Mouse (Mus musculus): ENCODE results near the gene Ppia.
A peak's percentile ranks its signal among the peaks of the same experiment; 100 is the strongest.
"Not testable (repeated sequence)": the region's sequence is repeated elsewhere in the genome, so short reads cannot be mapped to it uniquely, and the experiment has no call there.

Ppia gene

DNA sequence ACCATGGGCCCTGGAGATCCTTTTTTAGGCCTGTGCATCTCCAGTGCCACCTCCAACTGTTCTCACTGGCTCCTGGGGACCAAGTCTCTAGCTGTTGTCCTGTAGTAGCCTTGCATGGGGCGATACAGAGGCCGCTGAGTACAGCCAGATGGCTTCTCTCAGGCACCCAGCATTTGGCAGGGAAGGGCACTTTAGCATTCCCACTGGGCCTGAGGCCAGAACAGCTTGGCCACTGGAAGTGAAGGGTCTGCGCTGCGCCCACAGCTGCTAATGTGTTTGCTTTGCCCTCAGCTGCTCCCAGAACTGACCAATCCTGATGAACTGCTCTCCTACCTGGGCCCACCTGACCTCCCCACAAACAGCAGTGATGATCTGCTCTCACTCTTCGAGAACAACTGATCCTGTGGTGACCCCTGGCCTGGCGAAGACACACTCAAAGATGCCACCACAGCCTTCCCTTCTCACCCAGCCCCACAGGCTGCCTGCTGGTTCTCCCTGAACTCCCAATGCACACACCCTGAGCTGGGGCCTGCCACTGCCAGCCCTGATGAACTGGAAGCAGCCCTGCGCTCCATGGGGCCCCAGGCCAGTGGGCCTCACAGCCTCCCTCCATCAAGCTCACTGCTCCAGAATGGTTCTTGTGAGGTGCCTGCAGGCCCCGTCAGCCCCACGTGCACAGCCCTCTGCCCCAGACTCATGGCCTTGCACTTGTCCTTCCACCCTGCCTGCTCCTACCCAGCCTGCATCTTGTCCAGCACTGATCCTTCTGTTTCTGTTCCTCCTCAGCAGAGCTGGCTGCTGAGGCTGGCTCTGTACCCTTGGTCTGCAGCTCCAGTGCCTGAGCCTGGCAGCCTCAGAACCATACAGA, 10.3 kb upstream of the Ppia start:
- no peak for DNase-seq (ENCODE audit: low read depth)

- DNase-seq (ENCODE audit: low read depth), result no peak
These were observed 9.6 kb upstream of the Ppia start for GRCm38 (mm10) chr11:6405591-6406081.

DNA sequence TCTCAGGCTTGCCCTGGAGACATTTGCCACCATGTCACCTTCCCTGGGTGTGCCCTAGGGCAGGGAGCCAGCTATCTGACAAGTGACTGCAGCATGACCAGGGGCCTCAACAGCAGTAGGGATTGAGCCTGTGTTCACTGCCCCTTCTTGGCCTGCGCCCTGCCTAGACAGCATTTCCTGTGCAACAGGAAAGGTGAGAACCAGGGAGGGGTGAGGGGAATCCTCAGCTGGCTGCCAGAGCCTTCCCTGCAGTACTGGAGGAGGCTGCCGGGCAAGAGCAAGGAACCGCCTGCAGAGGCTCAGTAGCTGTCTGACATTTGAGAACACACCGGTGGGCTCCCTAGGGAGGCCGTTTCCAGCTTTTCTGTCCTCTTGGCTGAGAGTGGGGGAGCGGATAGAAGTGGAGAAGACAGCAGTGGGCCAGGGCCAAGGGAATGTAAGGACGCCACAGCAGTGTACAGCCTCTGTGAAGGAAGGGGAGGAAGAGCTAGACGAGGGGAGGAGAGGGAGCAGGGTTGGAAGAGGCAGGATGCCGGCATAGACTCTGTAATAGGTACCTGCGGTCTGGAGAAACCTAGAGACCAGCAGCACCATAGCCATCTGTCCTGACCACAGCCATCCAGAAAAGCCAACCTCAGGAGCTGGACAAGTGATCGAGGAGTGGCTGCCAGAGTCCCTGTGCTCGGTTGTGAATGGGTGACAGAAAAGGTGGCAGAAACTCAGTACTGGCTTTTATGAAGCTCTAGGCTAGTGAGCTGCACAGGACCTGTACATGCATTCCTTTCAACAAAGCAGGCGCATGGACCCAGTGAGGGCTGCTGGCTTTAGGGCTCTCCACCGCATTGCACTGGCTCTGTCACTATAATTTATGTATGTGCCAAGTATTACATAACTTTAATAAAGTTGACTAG, 8.7 kb upstream of the Ppia start:
- no peak for DNase-seq (ENCODE audit: low read depth)

DNA sequence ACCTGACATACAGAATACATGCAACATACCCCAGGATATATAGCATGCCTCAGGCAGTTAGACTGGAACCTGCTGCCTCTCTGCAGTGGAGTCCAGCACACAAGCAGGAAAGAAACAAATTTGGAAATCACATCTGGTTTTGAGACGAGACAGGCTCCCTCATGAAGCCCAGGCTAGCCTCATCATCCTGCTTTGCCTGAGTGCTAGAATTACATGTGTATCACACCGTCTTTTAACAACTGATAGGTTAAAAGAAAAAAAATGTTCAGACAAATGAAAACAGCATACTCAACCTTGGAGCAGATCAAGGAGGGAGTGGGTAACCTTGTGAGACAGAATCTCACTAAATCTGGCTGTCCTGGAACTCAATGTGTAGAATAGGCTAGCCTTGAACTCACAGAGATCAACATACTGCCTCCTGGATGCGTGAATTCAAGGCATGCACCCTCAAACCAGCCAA, 8.1 kb upstream of the Ppia start:
- DNase-seq (ENCODE audit: low read depth), result no peak

DNA sequence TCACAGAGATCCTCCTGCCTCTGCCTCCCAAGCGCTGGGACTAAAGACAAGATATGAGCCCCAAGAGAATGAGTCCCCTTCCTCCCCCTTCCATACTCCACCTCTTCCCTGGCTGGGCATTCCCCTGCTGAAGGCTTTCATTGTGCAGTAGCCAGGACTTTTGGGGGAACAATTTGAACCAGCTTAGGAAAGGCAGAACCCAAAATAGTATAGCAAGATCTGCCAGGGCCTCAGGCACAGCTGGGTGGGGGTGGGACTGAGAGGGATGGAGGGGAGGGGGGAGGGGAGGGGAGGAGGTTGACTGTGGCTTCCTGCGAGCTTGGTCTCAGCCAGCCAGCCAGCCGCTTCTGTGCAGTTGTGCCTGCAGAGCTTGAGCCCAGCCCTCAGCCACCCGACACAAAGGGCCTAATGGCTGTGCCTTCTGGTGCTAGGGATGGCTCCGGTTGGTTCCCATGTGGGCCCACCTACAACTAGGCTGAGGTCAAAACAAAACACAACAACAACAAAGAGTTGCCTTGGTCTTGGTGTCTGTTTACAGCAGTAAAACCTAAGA, 5.1 kb upstream of the Ppia start:
- no peak for DNase-seq (ENCODE audit: low read depth)

DNA sequence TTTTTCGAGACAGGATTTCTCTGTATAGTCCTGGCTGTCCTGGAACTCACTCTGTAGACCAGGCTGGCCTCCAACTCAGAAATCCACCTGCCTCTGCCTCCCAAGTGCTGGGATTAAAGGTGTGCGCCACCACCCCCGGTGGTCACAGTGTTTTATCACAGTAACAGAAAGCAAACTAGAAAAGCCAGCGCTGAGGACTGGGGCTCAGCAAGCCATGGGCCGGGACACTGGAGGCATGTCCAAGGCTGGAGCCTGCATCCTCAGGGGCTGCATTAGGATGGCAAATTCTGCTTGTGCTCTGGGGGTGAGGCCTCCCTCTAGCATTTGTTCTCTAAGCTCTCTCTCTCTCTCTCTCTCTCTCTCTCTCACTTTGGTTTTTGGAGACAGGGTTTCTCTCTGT, 4.5 kb upstream of the Ppia start:
- not testable (repeated sequence) for DNase-seq (ENCODE audit: low read depth)

DNA sequence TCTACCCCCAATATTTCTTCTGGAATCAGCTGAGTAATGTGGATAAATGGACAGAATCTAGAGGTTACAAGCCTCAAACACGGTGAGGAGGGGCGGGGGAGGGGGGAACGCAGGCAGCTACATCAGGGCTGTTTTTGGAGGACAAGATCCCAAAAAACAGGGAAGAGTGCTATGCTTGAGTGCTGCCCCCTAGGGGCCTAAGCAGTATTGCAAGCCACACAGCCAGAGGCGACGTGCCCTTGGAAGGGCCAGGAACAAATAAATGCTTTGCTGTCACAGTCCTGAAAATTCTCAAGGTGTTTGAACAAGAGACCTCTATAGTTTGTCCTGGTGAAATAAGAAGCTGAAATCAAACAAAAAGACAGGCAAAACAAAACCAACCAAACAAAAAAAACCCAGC, 3.6 kb upstream of the Ppia start:
- no peak for DNase-seq (ENCODE audit: low read depth)

DNA sequence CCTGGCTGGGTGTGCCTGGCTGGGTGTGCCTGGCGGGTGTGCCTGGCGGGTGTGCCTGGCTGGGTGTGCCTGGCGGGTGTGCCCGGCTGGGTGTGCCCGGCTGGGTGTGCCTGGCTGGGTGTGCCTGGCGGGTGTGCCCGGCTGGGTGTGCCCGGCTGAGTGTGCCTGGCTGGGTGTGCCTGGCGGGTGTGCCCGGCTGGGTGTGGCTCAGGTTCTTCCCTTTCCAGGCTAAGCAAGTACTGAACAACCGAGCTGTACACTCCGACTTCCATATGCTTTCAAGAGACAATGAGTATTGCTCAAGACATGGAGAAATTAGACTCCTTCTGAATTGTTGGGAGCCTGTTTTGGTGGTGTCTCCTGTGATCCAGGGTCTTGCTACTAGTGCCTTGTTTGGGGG, 2.0 kb upstream of the Ppia start:
- DNase-seq (ENCODE audit: low read depth), result no peak

DNA sequence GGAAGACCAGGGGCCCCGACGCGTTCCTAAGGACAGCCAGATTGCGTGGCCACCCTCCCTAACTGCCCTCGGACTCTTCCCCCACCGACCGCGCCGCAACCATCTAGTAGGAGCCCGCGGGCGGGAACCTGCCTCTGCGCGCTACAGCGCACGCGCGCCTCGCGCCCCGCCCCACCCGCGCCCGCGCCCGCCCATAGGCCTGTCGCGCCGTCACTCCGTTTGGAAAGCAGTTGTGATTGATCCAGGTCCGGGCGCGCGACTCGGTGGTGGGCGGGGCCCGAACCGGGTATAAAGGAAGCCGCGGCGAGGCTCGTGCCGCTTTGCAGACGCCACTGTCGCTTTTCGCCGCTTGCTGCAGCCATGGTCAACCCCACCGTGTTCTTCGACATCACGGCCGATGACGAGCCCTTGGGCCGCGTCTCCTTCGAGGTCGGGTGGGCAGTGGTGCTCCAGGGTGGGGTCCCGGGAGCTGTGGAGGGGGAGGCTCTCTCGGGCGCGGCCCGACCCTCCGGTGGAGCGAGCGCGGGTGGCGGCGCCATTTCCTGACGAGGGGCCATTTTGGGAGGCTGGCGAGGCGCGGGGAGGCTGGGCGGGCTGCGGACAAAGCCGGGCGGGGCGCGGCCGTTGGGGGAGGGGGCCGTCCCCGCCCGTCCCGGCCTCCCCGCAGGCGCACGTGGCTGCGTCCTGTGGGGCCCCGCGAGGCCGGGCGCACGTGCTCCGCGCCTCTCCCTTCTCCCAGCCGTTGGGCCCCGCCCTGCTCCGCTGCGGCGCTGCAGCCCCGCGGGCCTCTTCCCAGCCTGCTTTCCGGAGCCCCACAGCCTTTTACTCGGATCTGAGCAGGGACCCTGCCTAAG, 535 bp downstream of the Ppia start:
- DNase-seq (ENCODE audit: low read depth), result peak; percentile 82

DNA sequence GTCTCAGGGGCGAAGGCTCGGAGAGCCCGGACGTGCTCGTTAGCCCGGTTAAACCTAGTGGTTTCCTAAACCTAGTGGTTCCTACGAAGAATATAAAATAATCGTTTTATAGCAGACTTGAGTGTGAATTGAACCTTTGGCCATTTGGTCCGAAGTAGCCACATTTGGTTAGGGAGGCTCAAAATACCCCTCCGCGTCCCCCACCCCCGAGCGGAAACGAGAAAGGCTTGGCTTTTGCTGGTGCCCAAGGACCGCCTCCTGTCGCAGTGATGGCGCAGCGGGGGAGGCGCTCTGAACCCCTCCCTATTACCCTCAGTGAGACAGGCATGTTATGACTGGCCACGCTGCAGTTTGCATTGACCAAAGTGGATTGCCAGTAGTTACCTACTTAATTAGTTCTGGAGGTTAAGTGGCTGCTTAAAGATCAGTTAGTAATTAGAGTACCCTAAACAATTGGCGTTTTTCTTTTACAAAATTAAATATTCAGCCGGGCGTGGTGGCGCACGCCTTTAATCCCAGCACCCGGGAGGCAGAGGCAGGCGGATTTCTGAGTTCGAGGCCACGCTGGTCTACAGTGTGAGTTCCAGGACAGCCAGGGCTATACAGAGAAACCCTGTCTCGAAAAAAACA, 1.3 kb downstream of the Ppia start:
- DNase-seq (ENCODE audit: low read depth), result peak; percentile 56

GRCm38 (mm10) chr11:6417069-6417468, 1.8 kb downstream of the Ppia start:
- no peak for DNase-seq (ENCODE audit: low read depth)

- no peak for DNase-seq (ENCODE audit: low read depth)
These were observed 2.2 kb downstream of the Ppia start for GRCm38 (mm10) chr11:6417490-6417889.

- no peak for DNase-seq (ENCODE audit: low read depth)
These were observed 3.5 kb downstream of the Ppia start for GRCm38 (mm10) chr11:6418751-6419150.

GRCm38 (mm10) chr11:6419156-6419555, 3.9 kb downstream of the Ppia start:
- DNase-seq (ENCODE audit: low read depth), result not testable (repeated sequence)

DNA sequence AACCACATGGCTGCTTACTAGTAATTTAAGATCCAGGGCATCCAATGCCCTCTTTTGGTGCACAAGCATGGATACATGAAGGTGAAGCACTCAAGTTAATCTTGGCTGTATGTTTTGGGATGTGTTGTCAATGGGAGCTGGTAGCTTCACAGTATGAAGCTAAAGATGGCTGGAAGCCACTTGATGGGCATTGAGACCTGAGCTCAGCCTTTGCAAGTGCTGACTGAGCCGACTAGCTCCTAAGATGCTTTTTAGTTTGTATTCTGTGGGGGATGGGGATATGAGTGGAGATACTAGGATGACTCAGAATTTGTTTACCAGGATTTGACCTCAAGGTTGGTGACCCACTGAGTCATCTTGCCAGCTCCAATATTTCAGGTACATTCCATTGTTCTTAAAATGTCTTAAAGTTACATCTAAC, 5.0 kb downstream of the Ppia start:
- DNase-seq (ENCODE audit: low read depth), result no peak

- no peak for DNase-seq (ENCODE audit: low read depth)
These were observed 5.6 kb downstream of the Ppia start for GRCm38 (mm10) chr11:6420722-6421350.

GRCm38 (mm10) chr11:6430186-6430585, 14.9 kb downstream of the Ppia start:
- no peak for DNase-seq (ENCODE audit: low read depth)

DNA sequence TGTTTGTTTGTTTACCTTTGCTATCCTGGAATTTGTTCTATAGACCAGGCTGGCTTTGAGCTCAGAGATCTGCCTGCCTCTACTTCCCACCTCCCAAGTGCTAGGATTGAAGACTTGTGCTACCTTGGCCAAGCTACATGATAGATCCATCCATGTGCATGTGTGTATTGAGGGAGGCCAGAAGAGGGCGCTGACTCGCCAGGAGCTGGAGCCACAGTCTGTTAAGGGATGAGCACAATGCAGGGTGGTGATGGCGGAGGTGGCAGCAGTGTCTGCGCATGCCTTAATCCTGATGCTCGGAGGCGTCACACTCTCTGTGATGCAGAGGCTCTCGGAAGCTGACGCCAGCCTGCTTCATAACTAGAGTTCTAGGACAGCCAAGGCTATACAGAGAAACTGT, 21.2 kb downstream of the Ppia start:
- DNase-seq (ENCODE audit: low read depth), result no peak

GRCm38 (mm10) chr11:6437667-6438066, 22.4 kb downstream of the Ppia start:
- DNase-seq (ENCODE audit: low read depth), result no peak

- no peak for DNase-seq (ENCODE audit: low read depth)
These were observed 24.9 kb downstream of the Ppia start for GRCm38 (mm10) chr11:6440171-6440570.

DNA sequence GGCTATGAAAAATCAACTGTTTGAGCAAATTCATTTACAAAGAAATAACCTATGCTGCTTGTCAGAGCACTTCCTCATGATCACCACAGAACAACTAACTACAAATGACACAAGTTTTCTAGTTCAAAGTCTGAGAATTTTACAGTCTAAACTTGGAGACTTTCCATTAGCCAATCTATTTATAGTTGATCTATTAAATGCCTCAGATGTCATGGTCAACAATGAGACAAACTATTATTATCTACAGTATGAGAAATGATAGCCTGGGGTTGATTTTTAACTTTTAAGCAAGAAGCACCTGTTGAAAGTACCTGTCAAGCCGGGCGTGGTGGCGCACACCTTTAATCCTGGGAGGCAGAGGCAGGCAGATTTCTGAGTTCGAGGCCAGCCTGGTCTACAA, 27.3 kb downstream of the Ppia start:
- DNase-seq (ENCODE audit: low read depth), result no peak

All from c-Kit-positive CD71-negative TER-119-negative erythroid progenitor cells, embryonic 14.5 days (primary cell).